ENCODE assay signal across 8 mouse cellular contexts in the genomic region with DNA sequence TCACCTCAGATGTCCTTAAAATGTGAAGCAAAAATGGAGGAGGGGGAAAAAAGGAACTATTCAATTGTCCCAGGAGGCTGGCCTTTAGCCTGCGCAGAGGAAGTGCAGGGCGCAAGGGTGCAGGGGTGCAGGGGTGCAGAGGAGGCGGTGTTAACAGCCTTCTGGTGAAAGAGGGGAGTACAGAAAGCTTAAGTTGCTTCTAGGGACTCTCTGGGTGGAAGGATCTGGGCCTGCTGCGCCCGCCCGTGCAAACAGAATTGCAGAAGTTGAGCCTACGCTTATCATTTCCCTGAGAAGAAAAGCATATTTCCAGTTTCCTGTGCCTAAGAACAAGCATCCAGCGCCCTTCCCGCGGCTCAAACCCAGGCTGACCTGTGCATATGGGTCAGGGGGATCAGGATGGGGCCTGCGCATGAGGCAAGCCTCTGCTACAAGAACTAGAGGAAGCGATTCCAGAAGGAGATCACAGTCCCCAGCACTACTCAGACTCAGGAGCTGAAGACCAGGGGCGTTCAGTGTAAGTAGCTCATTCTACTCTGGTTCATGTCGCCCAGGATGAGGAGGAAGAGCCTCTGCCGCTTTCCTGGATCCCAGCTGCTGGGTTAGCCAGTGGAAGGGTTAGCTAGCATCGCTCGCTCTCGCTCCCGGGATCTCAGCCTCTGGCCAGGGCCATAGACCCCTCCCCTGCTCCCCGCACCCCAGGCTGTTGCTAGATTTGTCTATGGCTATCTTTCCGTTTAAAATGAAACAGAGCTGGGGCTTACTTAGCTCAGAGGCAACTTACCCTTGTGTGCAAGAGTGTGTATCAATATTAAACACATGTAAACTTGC. TPM values are rescaled to one million over a fixed set of nuclear protein-coding genes. Genes with fewer than 3 reads are reported as not detected.
DNase-seq lines count a peak whose midpoint lies in the region; ATAC-seq lines count a peak whose summit lies in the region.

No protein-coding gene starts in this region.

- H3K27ac ChIP-seq in embryonic facial prominence, embryonic 10.5 days (replicated peaks) = peak overlapping the region; percentile 62
- H3K27ac ChIP-seq in limb, embryonic 11.5 days (replicated peaks; ENCODE audit: low read depth, low read length) = no peak overlapping the region

- intact Hi-C loops in left cerebral cortex, postnatal 14 days (cut with DNase I) = no loop called here

- no peak overlapping the region for H3K9ac ChIP-seq in limb, embryonic 11.5 days (ENCODE audit: low read length)

- no peaks in the 10 kb centered on the region for H3K9me3 ChIP-seq in embryonic facial prominence, embryonic 10.5 days
- H3K9me3 ChIP-seq in limb, embryonic 11.5 days (ENCODE audit: control insufficient read depth, low read length) = no peaks in the 10 kb centered on the region

- no peak overlapping the region for H3K4me2 ChIP-seq in limb, embryonic 11.5 days (ENCODE audit: low read depth, severe bottlenecking)

- no peaks in the 10 kb centered on the region for H3K36me3 ChIP-seq in embryonic facial prominence, embryonic 10.5 days (replicated peaks)
- H3K36me3 ChIP-seq in limb, embryonic 11.5 days (ENCODE audit: control insufficient read depth, insufficient read depth, low read length) = no peaks in the 10 kb centered on the region

- peaks cover 34% of the 10 kb centered on the region for H3K4me1 ChIP-seq in embryonic facial prominence, embryonic 10.5 days
- peaks cover 15% of the 10 kb centered on the region for H3K4me1 ChIP-seq in limb, embryonic 11.5 days (ENCODE audit: control insufficient read depth, insufficient read depth, low read length)

- H3K4me3 ChIP-seq in embryonic facial prominence, embryonic 10.5 days = no peak overlapping the region
- H3K4me3 ChIP-seq in limb, embryonic 11.5 days (ENCODE audit: low read depth, low read length) = no peak overlapping the region

- peaks cover 14% of the 10 kb centered on the region for H3K27me3 ChIP-seq in embryonic facial prominence, embryonic 10.5 days (replicated peaks; ENCODE audit: low read depth, poor library complexity, severe bottlenecking)
- H3K27me3 ChIP-seq in limb, embryonic 11.5 days (ENCODE audit: control insufficient read depth, insufficient read depth, low read length) = no peaks in the 10 kb centered on the region

- ATAC-seq in limb, embryonic 11.5 days (ENCODE audit: insufficient number of reproducible peaks, low FRiP score, low TSS enrichment, low read depth) = no peak
- no peak for ATAC-seq in cerebellum, adult (ENCODE audit: insufficient number of reproducible peaks, low FRiP score, low TSS enrichment)

- WGBS in embryonic facial prominence, embryonic 10.5 days = 36% methylated on average over 21 of the region's 21 CpGs
- WGBS in limb, embryonic 11.5 days = 49% methylated on average over 21 of the region's 21 CpGs

- DNase-seq in left cerebral cortex, postnatal 14 days (ENCODE audit: low spot score in 2 of 2) = peak; percentile 15 to 23
- no peak for DNase-seq in left cerebral cortex, adult 11 months (ENCODE audit: low spot score)
- peak; percentile 25 for DNase-seq in embryonic facial prominence, embryonic 10.5 days (ENCODE audit: low spot score)
- peak; percentile 30 for DNase-seq in limb, embryonic 11.5 days (ENCODE audit: low spot score)
- DNase-seq in naive thymus-derived CD4-positive, alpha-beta T cell, adult 2 months (ENCODE audit: low read depth) = peak; percentile 68
- no peak for DNase-seq in gastrocnemius, postnatal 10 days
- no peak for DNase-seq in adrenal gland, postnatal 10 days

RNA-seq across cellular contexts. Expression of gene Lrmp, which starts 6.4 kb away (rescaled TPM):
- 1 to 10 TPM; 2.0 to 3.1 TPM for total RNA-seq in left cerebral cortex, postnatal 14 days (2021)
- 1.8 and 2.2 TPM in 2 replicates for polyA plus RNA-seq in embryonic facial prominence, embryonic 10.5 days (2016; fragmentation: Nextera tagmentation; extraction: Ambion mirVana)
- 1.7 and 3.2 TPM in 2 replicates for polyA plus RNA-seq in limb, embryonic 11.5 days (2014; fragmentation: Nextera tagmentation; extraction: Ambion mirVana)
- total RNA-seq in gastrocnemius, postnatal 10 days (2021) = 1 to 10 TPM; 1.2 to 4.1 TPM
- total RNA-seq in adrenal gland, postnatal 10 days (2021) = 1 to 10 TPM; 5.8 to 7.4 TPM

RNA-seq across cellular contexts. Expression of gene Bcat1, which starts 45.8 kb away (rescaled TPM):
- 10 to 100 TPM; 67.3 to 67.4 TPM for total RNA-seq in left cerebral cortex, postnatal 14 days (2021)
- polyA plus RNA-seq in embryonic facial prominence, embryonic 10.5 days (2016; fragmentation: Nextera tagmentation; extraction: Ambion mirVana) = 126 and 141 TPM in 2 replicates
- 54.0 and 54.7 TPM in 2 replicates for polyA plus RNA-seq in limb, embryonic 11.5 days (2014; fragmentation: Nextera tagmentation; extraction: Ambion mirVana)
- 10 to 100 TPM; 12.3 to 16.6 TPM for total RNA-seq in gastrocnemius, postnatal 10 days (2021)
- 1 to 10 TPM; 7.5 to 7.6 TPM for total RNA-seq in adrenal gland, postnatal 10 days (2021)

Comparison
In these comparisons a context has a peak if more than half of its experiments do, and no peak if none do; other contexts are left out.
1. DNase-seq: peak in left cerebral cortex, postnatal 14 days (2 of 2), embryonic facial prominence, embryonic 10.5 days (single experiment), limb, embryonic 11.5 days (single experiment) and naive thymus-derived CD4-positive, alpha-beta T cell, adult 2 months (single experiment); none in left cerebral cortex, adult 11 months (single experiment), gastrocnemius, postnatal 10 days (single experiment) and adrenal gland, postnatal 10 days (single experiment).